Mouse (Mus musculus): ENCODE data around the gene Dclre1a.

Dclre1a gene

DNA sequence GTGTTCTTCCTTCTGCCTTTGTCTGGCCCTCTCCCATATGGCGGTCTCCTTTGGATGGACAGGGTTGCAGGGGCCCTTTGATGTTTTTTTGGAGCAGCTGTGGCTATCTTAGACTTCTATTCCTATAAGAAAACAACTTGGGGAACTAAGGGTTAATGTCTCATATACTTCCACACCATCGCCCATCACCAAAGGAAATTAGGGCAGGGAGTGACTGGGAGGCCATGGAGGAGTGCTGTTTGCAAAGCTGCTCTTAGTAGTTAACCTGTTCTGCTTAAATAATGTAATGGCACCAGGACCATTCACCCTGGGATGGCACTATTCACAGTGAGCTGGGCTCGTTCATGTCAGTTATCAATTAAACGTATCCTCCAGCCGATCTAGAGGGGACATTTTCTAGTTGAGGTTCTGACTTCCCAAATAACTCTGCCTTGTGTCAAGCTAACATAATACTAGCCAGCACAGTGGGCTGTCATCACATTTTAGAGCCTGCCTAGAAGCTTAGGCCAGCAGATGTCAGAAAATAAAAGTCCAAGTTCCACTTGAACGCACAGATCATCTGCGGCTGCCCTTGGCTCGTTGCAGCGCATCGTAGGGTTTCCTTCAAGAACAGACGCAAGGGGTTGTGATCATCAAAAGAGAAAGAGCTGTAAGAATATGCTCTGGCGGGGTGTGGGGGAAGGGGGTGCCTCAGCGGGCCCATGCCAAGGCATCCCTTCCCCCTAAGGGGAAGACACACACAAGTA lies 63.2 kb downstream of the Dclre1a start:
- no peak for DNase-seq (ENCODE audit: low spot score)

Data from testis, postnatal 14 days (tissue).